Mouse (Mus musculus): ENCODE data around the gene Cbs. TPM values are rescaled to one million over a fixed set of nuclear protein-coding genes. Genes with fewer than 3 reads are reported as not detected.

Gene Cbs
- polyA plus RNA-seq, 1 experiment from 2014 or later, result 9.8 TPM

- Histone ChIP-seq H3K27ac (replicated peaks) (no peak overlapping the region), H3K4me3 (no peak overlapping the region), H3K9me3 (no peaks in the 10 kb centered on the region), H3K27me3 (no peaks in the 10 kb centered on the region), H3K4me2 (replicated peaks) (no peak overlapping the region), H3K36me3 (peaks cover 27% of the 10 kb centered on the region), H3K4me1 (no peaks in the 10 kb centered on the region), H3K9ac (replicated peaks) (no peak overlapping the region)
- ATAC-seq (replicated peaks), result no peak
- 81% methylated on average over 8 of the region's 8 CpGs for WGBS
These were observed 29.6 kb downstream of the Cbs start for GRCm38 (mm10) chr17:31607256-31607951.

- no peak overlapping the region for H3K4me2 ChIP-seq (replicated peaks)
- H3K9ac ChIP-seq (replicated peaks), result no peak overlapping the region
- no peak for ATAC-seq (replicated peaks)
- H3K36me3 ChIP-seq, result peaks cover 29% of the 10 kb centered on the region
- H3K4me1 ChIP-seq, result no peaks in the 10 kb centered on the region
- WGBS, result 80% methylated on average over 7 of the region's 7 CpGs
- no peak overlapping the region for H3K27ac ChIP-seq (replicated peaks)
- no peak overlapping the region for H3K4me3 ChIP-seq
- no peaks in the 10 kb centered on the region for H3K27me3 ChIP-seq
- H3K9me3 ChIP-seq, result no peaks in the 10 kb centered on the region
These were observed 30.6 kb downstream of the Cbs start for GRCm38 (mm10) chr17:31606424-31606823.

- no peaks in the 10 kb centered on the region for H3K9me3 ChIP-seq
- H3K27ac ChIP-seq (replicated peaks), result no peak overlapping the region
- no peaks in the 10 kb centered on the region for H3K27me3 ChIP-seq
- H3K4me2 ChIP-seq (replicated peaks), result no peak overlapping the region
- no peak overlapping the region for H3K9ac ChIP-seq (replicated peaks)
- no peak for ATAC-seq (replicated peaks)
- WGBS, result 91% methylated on average over 8 of the region's 8 CpGs
- H3K4me1 ChIP-seq, result no peaks in the 10 kb centered on the region
- peaks cover 26% of the 10 kb centered on the region for H3K36me3 ChIP-seq
- no peak overlapping the region for H3K4me3 ChIP-seq
These were observed 38.4 kb downstream of the Cbs start for GRCm38 (mm10) chr17:31598593-31598992.

GRCm38 (mm10) chr17:31597957-31598356 is 39.1 kb downstream of the Cbs start:
- Histone ChIP-seq H3K9ac (replicated peaks) (no peak overlapping the region), H3K27me3 (no peaks in the 10 kb centered on the region), H3K36me3 (peaks cover 23% of the 10 kb centered on the region), H3K9me3 (no peaks in the 10 kb centered on the region), H3K27ac (replicated peaks) (no peak overlapping the region), H3K4me2 (replicated peaks) (no peak overlapping the region), H3K4me3 (no peak overlapping the region), H3K4me1 (no peaks in the 10 kb centered on the region)
- no peak for ATAC-seq (replicated peaks)
- 93% methylated on average over 9 of the region's 9 CpGs for WGBS

GRCm38 (mm10) chr17:31595077-31595476 is 42.0 kb downstream of the Cbs start:
- Histone ChIP-seq H3K4me1 (no peaks in the 10 kb centered on the region), H3K27me3 (no peaks in the 10 kb centered on the region), H3K9me3 (no peaks in the 10 kb centered on the region), H3K9ac (replicated peaks) (no peak overlapping the region), H3K4me2 (replicated peaks) (no peak overlapping the region), H3K27ac (replicated peaks) (peak overlapping the region; percentile 57), H3K4me3 (no peak overlapping the region), H3K36me3 (peaks cover 23% of the 10 kb centered on the region; the same call in 1 of the 2 replicates)
- 66% methylated on average over 5 of the region's 5 CpGs for WGBS
- no peak for ATAC-seq (replicated peaks)

- H3K36me3 ChIP-seq, result peaks cover 23% of the 10 kb centered on the region; the same call in 1 of the 2 replicates
- no peaks in the 10 kb centered on the region for H3K4me1 ChIP-seq
- ATAC-seq (replicated peaks), result no peak
- no peaks in the 10 kb centered on the region for H3K27me3 ChIP-seq
- no peaks in the 10 kb centered on the region for H3K9me3 ChIP-seq
- 77% methylated on average over 7 of the region's 7 CpGs for WGBS
- H3K4me2 ChIP-seq (replicated peaks), result no peak overlapping the region
- no peak overlapping the region for H3K9ac ChIP-seq (replicated peaks)
- peak overlapping the region; percentile 57 for H3K27ac ChIP-seq (replicated peaks)
- no peak overlapping the region for H3K4me3 ChIP-seq
These were observed 42.4 kb downstream of the Cbs start for GRCm38 (mm10) chr17:31594590-31594989.

- H3K27ac ChIP-seq (replicated peaks), result no peak overlapping the region
- no peak overlapping the region for H3K4me2 ChIP-seq (replicated peaks)
- H3K4me1 ChIP-seq, result no peaks in the 10 kb centered on the region
- H3K27me3 ChIP-seq, result no peaks in the 10 kb centered on the region
- H3K4me3 ChIP-seq, result no peak overlapping the region
- WGBS, result 82% methylated on average over 11 of the region's 11 CpGs
- peaks cover 28% of the 10 kb centered on the region; the same call in 1 of the 2 replicates for H3K36me3 ChIP-seq
- ATAC-seq (replicated peaks), result no peak
- H3K9me3 ChIP-seq, result no peaks in the 10 kb centered on the region
- no peak overlapping the region for H3K9ac ChIP-seq (replicated peaks)
These were observed 46.2 kb downstream of the Cbs start for GRCm38 (mm10) chr17:31590846-31591245.

- no peak overlapping the region for H3K4me3 ChIP-seq
- H3K27ac ChIP-seq (replicated peaks), result no peak overlapping the region
- H3K9me3 ChIP-seq, result no peaks in the 10 kb centered on the region
- H3K9ac ChIP-seq (replicated peaks), result no peak overlapping the region
- no peak overlapping the region for H3K4me2 ChIP-seq (replicated peaks)
- H3K27me3 ChIP-seq, result no peaks in the 10 kb centered on the region
- no peaks in the 10 kb centered on the region for H3K4me1 ChIP-seq
- ATAC-seq (replicated peaks), result no peak
- 96% methylated on average over 4 of the region's 4 CpGs for WGBS
- peaks cover 23% of the 10 kb centered on the region; the same call in 1 of the 2 replicates for H3K36me3 ChIP-seq
These were observed 48.3 kb downstream of the Cbs start for GRCm38 (mm10) chr17:31588726-31589125.

GRCm38 (mm10) chr17:31588115-31588514 is 48.9 kb downstream of the Cbs start:
- Histone ChIP-seq H3K4me1 (no peaks in the 10 kb centered on the region; the same call in 1 of the 2 replicates), H3K9me3 (no peaks in the 10 kb centered on the region), H3K4me3 (no peak overlapping the region), H3K27me3 (no peaks in the 10 kb centered on the region), H3K4me2 (replicated peaks) (no peak overlapping the region), H3K9ac (replicated peaks) (no peak overlapping the region), H3K36me3 (peaks cover 23% of the 10 kb centered on the region; the same call in 1 of the 2 replicates), H3K27ac (replicated peaks) (no peak overlapping the region)
- no peak for ATAC-seq (replicated peaks)
- 80% methylated on average over 7 of the region's 7 CpGs for WGBS

- no peak overlapping the region for H3K4me2 ChIP-seq (replicated peaks)
These were observed 53.3 kb downstream of the Cbs start for GRCm38 (mm10) chr17:31583781-31584180.

GRCm38 (mm10) chr17:31583185-31583584 is 53.9 kb downstream of the Cbs start:
- no peak for ATAC-seq (replicated peaks)
- Histone ChIP-seq H3K9me3 (no peaks in the 10 kb centered on the region), H3K9ac (replicated peaks) (no peak overlapping the region), H3K4me2 (replicated peaks) (no peak overlapping the region), H3K4me1 (peaks cover 33% of the 10 kb centered on the region), H3K27me3 (no peaks in the 10 kb centered on the region), H3K4me3 (no peak overlapping the region), H3K27ac (replicated peaks) (no peak overlapping the region), H3K36me3 (0 out of 2 replicates have a peak, but pooled peaks cover 6% of the 10 kb centered on the region)
- WGBS, result 72% methylated on average over 3 of the region's 3 CpGs

More at GRCm38 (mm10) chr17:31583781-31584180, 53.3 kb downstream of the Cbs start:
- H3K27me3 ChIP-seq, result no peaks in the 10 kb centered on the region
- no peak overlapping the region for H3K4me3 ChIP-seq
- no peaks in the 10 kb centered on the region for H3K9me3 ChIP-seq
- 84% methylated on average over 6 of the region's 6 CpGs for WGBS
- no peak overlapping the region for H3K9ac ChIP-seq (replicated peaks)
- H3K36me3 ChIP-seq, result peaks cover 8% of the 10 kb centered on the region; the same call in 1 of the 2 replicates
- peaks cover 33% of the 10 kb centered on the region for H3K4me1 ChIP-seq
- no peak for ATAC-seq (replicated peaks)
- no peak overlapping the region for H3K27ac ChIP-seq (replicated peaks)

- Histone ChIP-seq H3K27ac (replicated peaks) (peak overlapping the region; percentile 85), H3K9me3 (no peaks in the 10 kb centered on the region), H3K4me3 (no peak overlapping the region), H3K4me2 (replicated peaks) (no peak overlapping the region; the same call in 1 of the 2 replicates), H3K9ac (replicated peaks) (0 out of 2 replicates have a peak overlapping the region, but pooled peaks have one; percentile 2), H3K4me1 (peaks cover 33% of the 10 kb centered on the region), H3K36me3 (0 out of 2 replicates have a peak, but pooled peaks cover 6% of the 10 kb centered on the region), H3K27me3 (no peaks in the 10 kb centered on the region)
- WGBS, result 12% methylated on average over 3 of the region's 3 CpGs
- peak; percentile 90 for ATAC-seq (replicated peaks)
These were observed 56.7 kb downstream of the Cbs start for GRCm38 (mm10) chr17:31580344-31580743.

All from forebrain, embryonic 15.5 days (tissue).